Mouse (Mus musculus) left cerebral cortex, adult 9 months (tissue): Measurements from ENCODE around the gene Ccdc54.

Experiments used
- DNase-seq, 2 experiments: peaks; one replicate each; pipeline ENCODE4 v3.0.0; 2022; ENCODE audit warnings: low spot score in 2 of 2

The Ccdc54 gene

DNA sequence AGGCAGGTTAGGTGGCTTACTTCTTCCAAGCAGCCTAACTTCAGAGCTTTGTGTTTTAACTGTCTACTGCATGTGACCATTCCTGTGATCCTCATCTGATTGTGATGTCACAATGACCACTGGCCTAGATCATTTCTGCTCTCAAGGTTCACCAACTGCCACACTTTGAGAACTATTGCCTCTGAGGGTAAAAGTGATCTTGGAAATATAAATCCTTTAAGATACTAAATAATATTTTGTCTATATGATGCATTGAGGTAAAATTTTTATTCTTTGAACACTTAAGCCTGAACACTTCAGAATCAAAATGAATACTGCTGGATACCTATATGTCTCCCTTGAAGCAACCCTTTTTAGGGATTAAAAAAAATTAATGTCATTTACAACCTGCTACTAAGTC is at the start of gene Ccdc54:
Gene Ccdc54, minus strand, starts transcription at position 101 of the 400 bp plus-strand sequence.
- DNase-seq = no peak

DNA sequence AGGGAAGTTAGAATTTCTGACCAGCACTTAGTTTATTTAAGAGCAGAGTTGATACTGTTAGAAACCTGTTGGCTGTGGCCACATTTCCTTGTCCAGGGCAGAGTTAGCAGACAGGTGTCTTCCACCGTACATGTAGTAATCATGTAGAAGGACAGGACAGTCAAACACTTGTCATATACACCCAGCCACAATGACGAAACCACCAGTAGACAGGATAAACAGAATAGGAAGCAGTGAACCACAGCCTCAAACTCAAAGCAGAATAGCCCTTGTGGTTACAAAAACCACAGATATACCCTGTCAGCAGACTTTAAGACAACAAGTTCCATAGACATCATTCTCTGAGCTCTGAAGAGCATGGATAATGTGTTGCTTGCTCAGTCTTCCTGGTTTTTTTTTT is 41.6 kb upstream of the Ccdc54 start:
- DNase-seq = no peak

DNA sequence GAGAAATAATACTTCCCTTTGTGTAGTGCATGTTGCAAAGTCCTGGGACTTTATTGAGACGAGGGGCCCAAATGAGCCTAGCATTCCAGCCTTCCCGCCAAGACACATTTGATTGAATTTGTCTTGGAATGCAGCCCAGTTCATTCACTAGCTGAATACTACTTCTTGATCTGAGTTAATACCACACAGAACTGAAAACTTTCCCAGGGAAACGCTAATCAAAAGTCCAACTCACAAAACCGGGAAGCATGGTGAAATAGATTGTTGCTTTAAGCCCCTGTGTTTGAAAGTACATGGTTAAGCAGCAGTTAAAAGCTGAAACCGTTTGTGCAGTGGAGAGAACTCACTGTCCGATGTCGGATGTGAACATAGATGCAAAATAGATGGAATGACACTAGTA is 24.6 kb upstream of the Ccdc54 start:
- DNase-seq = peak in 1 of 2 experiments; percentile 17

DNA sequence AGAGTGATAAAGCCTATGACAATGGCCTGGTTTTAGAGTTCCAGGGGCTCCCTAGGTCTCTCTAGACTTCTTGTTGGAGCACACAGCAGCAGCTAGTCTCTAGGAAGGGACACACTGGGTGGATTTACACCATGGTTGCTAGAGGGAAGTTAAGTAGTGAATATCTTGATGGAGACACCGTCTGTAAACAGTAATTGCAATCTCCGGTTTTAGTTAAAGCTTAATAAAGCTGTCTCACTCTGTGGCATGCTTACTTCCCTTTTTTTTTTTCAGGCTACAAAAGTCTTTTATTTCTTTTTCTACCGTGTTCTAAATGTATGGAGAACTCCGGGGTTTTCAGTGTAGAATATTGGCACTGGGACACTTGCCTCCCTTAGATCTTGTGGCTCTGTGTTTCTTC is 22.0 kb upstream of the Ccdc54 start:
- no peak for DNase-seq

DNA sequence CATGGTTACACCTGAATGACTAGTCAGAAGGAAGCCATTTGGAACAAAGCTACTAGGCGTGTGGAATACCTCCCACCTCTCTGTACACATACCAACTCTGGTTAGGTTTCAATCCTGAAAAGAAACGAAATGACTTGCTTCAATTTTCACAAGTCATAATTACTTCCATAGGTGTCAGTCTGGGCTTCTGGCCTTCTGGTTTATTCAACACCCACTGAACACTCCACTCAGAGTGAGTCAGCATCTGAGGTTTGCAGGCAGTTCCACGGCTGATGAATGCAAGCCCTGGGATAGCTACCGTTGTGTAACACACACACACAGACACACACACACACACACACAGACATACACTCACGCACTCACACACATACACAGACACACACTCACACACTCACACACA is 19.6 kb upstream of the Ccdc54 start:
- DNase-seq = peak; percentile 57 to 74

DNA sequence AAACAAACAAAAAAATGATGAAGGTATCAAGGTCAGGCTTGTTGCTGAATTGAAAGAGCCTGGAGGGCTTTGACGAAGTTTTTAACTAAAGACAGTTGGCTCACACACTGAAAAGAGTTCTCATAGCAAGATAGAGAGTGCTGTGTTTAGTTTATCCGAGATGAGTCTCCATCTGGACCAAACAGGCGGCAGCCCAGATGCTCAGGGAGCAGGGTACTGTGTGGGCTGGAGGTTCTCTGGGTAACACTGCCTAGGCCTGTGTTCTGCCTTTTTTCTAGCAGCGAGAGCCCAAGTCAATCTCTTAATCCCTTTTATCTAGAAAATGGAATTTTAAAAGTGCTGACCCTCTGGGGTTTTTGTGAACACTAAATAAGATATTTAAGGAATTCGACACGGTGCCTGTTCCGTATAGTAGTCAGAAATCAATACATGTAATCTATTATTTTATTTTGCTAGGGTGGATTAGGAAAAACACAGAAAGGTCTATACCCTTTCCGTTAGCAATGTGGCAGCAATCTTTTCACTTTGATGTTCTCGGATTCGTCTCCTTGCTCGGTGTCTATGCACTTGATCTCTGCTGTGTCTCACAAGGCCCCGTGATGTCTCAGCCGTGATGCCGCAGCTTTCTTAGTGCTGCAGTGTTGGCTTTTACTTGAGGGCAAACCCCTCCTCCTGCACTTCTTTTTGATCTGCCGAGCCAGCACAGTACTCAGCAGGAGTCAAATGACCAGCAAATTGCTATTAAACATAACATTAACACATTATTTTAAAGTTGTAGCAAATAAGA is 17.0 kb upstream of the Ccdc54 start:
- peak in 1 of 2 experiments; percentile 14 for DNase-seq

DNA sequence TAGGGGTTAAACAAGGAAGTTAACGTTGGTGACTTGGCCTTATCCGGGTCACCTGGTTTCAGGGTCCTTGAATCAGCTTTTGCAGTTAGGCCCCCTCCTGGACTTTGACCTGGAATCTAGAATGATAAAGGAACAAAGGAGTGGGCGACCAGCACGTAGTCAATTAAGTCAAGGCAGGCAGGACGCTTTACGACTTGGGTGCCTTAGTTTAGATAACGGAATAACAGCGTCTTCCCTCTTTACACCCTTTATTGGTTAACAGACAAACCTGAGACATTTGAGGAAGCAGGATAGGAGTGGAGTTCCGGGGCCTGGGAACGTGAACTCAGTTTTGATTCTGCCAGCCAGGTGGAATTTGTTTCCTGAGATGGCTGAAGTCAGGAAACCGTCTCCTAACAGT is 13.9 kb upstream of the Ccdc54 start:
- DNase-seq = no peak

DNA sequence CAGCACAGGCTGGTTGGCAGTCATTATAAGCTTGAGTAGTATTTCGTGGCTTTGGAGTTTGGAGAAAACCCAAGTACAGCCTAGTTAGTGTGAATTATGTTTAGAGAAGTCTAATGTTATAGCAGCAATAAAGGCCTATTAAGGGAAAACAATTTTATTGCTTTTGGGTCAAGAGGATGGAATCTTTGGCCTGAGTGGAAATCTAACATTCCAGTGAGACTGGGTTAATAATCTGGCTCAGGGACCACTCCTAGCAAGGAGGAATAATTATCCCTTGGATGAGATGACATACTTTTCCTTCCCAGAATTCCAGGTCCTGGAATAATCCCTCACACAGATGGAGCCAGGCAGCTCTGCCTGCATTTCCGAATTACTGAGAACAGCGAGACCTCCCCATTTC is 11.0 kb upstream of the Ccdc54 start:
- DNase-seq = no peak

DNA sequence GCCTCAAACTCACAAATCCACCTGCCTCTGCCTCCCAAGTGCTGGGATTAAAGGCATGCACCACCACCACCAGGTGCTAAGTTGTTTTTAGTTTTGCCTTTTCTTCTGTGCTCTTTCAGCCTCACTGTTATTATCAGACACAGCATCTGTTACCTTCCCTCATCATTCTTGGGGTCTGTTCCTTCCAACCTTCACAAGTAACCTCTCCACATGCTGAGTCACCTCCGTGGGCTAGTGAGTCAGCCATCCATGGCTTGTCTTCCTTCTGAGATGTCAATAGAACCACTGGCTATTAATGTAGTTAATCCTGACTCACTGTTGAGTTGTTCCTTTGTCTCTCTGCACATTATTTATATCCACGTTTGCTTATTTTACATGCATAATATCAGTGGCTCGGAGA is 9.7 kb upstream of the Ccdc54 start:
- no peak for DNase-seq

DNA sequence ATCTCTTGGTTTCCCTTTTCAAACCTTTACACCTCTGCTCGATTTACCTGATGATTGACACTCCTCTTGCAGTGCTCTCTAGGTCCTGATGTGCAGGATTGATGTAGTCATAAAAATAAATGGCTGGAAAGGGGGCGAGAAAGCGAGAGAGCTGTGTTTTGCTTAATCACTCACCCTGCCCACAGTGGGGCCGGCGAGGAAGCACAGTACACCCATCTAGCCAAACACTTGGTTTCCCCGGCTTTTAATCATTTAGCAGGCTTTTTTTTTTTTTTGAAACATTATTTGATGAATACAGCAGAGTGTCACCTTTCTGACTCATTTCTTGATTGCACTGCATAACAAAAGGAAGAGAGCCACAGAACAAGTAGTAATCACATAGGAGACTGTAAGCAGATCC is 5.7 kb upstream of the Ccdc54 start:
- no peak for DNase-seq

DNA sequence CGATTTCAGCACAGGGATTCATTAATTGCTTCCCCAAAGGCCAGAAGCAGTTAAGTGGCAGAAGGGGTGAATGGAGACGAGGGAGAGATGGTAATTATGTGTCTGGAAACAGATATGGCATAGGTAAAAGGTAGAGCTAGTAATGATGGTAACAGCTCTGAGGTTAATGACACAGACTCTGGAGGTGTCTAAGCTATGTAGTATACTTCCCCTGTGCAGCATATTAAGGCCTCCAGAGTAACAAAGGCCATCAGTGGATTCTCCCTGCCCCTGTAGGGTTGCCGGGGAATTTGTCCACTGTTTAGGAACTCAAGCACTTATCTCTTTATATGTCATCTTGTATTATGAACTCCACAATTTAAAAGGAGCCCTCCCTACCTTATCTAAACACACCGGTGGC is 5.2 kb upstream of the Ccdc54 start:
- no peak for DNase-seq

DNA sequence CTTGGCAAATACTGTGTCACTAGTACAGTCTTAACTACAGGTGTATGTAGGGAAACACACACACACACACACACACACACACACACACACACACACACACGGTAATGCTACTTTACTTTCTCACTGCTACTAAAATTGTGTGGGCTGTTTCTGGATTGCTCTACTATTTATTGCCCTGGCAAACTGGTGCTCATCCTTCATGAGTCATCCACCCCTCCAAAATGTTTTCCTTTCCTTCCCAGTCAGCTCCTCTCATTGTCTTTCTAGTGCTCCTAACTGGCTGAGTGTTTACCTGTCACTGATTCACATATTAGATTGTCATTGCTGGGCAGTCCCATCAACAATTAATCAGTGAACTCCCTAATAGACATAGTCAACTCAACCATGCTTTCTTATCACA is 3.9 kb upstream of the Ccdc54 start:
- DNase-seq = no peak

DNA sequence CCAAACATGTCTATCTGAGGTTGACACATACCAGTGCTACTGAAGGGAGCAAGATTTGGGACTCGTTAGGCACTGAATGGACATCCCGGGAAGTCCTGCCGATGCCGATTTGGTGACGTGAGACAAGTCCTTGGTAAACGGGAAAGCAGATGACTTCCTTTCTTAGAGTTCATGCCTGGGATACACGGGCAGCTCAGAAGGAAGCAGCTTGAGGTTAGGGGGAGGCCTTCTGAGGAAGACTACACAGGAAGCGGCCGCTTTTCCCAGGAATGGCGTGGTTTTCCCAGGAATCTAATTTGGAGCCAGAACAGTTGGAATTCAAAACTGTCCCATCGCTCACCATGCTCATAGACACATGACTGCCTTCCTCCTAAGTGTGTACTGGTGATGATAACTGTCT is 2.4 kb upstream of the Ccdc54 start:
- DNase-seq = no peak

DNA sequence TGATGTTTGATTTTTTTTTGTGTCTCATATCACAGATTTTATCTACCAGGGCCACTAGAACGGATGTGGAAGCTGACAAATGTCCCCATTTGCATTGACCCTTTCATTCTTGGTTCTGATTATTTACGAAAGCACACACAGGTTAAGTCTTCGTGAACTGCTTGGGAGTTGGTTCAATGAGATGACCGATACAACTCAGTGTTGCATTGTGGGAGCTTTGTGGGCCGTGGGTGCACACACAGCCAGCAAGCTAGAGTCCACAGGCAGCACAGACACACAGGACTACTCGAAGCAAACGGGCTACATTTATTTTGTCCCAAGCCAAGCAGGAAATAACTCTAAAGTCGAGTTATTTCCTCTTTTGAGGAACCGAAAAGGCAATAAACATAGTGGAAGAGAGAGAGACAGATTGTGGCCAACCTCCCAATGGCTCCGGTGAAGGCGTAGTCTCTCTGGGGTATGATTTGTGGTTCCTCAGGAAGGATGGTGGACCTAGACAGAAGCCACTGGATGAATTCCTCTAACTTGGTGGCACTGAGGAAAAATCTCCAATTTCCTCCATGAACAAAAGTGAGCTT is 1.3 kb downstream of the Ccdc54 start:
- no peak for DNase-seq

DNA sequence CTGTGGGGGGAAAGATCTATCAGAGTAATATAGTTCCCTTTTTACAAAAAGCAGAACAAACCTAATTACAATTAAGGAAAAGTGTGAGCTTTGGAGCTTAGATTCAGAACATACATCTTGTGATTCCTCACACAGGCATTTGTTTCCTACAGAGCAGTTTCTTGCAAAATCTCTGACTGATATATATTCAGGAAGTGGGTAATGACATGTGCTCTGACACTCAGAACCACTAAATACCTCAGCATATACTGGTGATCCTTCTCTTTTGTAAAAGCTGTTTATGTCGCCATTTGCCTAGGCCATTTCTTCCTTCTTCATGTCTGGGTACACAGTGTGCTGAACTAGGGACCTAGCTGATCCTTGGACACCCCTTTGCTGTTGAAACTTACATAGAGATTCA is 2.8 kb downstream of the Ccdc54 start:
- DNase-seq = no peak

DNA sequence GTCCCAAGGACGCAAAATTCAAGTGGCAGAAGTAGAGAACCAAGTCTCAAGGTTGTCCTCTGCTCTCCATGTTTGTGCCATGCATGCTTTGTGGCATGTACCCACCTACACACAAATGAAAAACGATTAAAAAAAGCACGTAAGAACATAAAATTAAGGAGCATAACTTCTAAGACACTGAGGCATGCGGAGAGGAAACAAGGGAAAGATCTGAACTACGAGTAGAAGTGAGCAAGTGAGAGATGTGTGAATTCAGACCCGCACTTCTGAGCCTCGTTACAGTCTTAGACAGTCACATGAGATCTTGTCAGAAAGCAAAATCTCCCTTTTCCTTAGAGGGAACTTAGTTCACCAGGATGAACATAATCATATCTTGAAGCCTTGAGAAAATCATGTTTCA is 3.8 kb downstream of the Ccdc54 start:
- no peak for DNase-seq

DNA sequence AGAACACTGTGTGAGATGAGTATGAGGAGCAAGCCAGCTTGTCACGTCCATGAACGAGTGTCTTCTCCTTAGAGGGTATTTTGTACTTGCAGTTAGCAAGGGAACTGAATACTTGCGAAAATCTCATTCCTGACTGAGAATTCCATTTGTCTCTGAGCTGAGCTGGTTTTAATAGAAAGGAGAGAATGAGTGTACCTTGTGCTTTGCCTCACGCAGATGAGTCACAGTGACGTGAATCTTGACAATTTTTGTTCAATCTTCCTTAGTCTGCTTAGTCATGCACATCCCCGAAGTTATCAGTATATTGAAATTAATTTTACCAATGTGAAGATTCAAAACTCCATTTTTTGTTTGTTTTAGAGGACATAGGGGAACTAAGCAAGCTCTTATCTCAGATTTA is 12.6 kb downstream of the Ccdc54 start:
- no peak for DNase-seq

DNA sequence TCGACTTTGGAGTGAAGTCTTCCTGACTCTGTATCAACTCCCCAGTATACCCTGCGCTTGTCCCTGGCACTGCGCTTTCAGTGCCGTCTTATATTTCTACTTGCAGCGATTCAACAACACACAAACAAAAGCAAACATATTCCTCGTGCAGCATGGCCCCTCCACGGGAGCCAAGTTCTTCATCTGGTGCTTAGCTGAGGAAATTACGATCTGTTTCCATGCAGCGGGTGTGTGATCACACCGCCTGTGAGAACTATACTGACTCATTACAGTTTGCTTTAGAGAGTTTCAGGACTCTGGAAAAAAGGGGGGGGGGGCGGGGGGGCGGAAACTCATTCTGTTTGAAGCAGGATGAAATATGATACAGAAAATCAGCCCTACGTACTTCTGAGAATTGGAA is 18.4 kb downstream of the Ccdc54 start:
- peak in 1 of 2 experiments; percentile 11 for DNase-seq

DNA sequence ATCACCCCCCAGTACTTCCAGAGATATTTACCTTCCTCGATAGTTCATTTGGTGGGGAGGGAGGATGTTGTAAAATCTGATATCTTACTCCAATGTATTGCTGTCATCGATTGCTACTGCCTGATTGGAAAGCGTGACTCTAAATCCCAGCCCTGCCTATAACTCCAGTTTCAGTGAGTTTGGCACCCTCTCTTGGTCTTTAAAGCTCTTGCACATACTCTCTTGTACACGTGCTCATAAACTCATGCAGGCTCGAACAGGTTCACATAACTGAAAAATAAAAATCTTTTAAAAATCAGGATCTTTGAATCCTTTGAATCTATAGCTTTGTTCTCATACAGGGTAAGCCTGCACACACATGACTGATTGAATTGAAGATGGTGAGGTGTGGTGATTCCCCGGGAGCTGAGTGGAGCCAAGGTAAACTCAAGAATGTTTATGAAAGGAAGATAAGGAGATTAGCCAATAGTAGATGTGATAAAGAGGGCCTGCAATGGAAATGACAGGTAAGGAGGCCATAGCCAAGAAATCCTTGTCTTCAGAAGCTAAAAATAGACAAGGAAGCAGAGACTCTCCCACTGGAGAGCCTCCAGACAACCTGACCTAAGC is 31.7 kb downstream of the Ccdc54 start:
- DNase-seq = no peak

DNA sequence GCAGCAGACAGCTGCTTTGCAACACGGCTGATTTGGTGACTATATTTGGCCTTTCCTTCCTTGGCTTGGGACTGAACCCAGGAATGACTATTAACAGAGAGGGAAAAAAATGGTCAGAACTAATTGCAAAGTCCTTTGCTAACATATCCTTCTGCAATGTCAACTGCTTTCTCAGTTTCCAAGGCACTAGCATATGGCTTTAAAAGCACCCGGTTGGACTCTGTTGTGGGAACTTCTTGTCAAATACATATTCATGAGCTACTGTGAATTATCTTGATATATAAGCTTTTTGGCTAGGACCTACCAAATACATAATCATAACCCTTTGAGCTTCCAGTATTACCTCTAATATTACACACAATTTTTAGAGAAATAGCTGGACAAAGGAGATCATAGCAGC is 37.1 kb downstream of the Ccdc54 start:
- DNase-seq = no peak

DNA sequence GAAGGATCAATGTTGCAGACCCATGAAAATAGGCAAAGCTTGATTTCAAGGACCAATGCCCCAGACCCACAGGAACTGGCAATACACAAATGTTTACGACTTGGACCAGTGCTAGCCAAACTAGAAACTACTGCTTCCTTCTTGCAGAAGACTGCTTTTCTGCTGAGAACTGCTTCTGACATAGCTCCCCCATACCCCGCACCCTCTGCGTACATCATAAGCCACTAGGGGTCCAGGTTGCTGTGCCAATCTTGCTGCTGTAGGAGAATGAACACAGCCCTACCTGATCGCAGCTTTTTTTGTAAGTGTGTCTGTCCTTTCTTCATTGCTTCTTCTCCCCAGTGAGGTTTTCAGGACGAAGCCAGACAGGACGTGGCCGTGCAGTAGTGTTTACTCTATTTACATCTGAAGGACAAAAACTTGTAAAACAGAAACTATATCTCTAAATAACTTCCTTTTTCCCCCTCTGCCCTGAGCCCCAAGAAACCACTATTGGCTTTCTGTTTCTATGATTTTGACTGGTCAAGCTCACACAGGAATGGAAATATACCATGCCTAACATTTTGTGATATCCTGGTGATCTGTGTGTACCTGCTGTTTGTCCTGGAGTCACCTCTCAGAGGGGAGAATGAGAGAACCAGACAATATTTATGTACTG is 39.0 kb downstream of the Ccdc54 start:
- no peak for DNase-seq

DNA sequence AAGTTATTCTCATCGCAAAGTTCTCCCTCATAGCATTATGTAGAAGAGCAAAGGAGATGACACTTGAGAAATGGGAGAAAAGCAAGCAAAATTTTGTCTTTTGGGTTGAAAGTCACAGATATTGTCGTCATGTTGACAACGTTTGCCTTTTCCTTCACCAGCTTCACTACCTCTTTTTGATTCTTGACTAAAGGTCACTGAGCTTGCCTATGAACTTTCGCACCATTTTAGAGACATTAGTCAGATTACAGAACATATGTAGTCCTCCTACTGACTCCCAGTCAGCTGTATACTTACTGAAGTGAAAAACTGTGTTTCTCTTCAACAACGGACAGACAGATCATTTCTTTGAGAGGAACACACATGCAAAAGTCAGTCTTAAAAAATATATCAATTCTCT is 40.0 kb downstream of the Ccdc54 start:
- no peak for DNase-seq
